Mouse (Mus musculus): ENCODE measurements around the gene Abcb8. TPM values are rescaled to one million over a fixed set of nuclear protein-coding genes. Genes with fewer than 3 reads are reported as not detected.

The Abcb8 gene
- total RNA-seq, 2 experiments from 2014 or later, result 83.7 to 84.9 TPM

DNA sequence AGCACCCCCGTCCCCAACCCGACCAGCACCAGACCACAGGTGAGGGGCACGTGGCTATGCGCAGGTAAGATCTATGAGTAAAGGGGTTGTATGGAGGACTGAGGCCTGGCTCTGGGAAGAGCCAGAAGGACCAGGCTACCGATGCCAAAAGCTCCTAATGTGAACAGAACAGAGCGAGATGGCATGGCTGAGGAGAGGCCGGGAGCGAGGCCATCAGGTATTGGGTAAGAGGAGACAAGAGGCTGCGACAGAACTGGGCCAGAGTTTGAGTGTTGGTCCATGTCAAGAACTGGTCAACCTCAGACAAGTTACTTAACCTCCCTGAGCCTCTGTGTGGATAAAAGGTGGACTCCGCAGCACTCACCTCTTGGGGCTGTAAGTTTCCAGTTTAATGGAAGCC is 28.5 kb upstream of the Abcb8 start:
- intact Hi-C loops (cut with DNase I), result loop anchor here (10.0 kb wide), 1 partner anchor 200 kb away; the partner anchor contains the start of gene Nupl2
- DNase-seq, result no peak

DNA sequence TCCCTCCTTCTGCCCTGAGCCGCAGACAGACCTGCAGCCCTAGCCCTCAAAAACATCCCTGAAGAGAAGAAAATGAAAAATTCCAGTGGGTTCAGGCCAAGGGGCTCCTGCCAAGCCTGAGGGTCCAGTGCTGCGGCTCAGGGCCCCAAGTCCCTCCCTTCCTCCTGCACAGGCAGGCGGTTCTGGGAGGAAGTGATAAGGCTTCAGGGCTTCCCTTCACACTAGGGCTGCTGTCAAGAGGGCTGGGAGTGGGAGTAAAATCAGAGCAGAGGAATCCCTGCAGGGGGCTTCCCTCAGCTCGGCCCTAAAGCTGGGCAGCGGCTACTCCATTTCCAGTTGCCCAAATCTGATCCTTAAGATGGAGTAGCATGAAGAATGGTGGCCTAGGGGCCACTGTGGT is 27.9 kb upstream of the Abcb8 start:
- intact Hi-C loops (cut with DNase I), result loop anchor here (10.0 kb wide), 1 partner anchor 201 kb away; the partner anchor contains the start of gene Nupl2
- DNase-seq, result peak in 1 of 2 experiments; percentile 33

- DNase-seq, result no peak
- intact Hi-C loops (cut with DNase I), result loop anchor here (10.0 kb wide), 1 partner anchor 202 kb away; the partner anchor contains the start of gene Nupl2
These were observed 27.0 kb upstream of the Abcb8 start for GRCm38 (mm10) chr5:24366426-24366825.

DNA sequence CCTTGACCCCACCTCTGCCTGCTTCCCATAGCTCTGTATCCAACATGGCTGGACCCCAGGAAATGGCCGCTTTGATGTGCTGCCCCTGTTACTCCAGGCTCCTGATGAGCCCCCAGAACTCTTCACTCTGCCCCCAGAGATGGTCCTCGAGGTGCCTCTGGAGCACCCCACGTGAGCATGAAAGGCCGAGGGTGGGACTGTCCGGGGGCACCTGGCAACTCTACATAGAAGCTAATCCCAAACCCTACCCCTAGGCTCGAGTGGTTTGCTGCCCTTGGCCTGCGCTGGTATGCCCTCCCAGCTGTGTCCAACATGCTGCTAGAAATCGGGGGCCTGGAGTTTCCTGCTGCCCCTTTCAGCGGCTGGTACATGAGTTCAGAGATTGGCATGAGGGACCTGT is 23.7 kb upstream of the Abcb8 start:
- DNase-seq, result no peak
- intact Hi-C loops (cut with DNase I), result loop anchor here (10.0 kb wide), 1 partner anchor 205 kb away; the partner anchor contains the start of gene Nupl2

GRCm38 (mm10) chr5:24373807-24374206 is 19.7 kb upstream of the Abcb8 start:
- intact Hi-C loops (cut with DNase I), result no loop called here
- DNase-seq, result no peak

GRCm38 (mm10) chr5:24374216-24374615 is 19.2 kb upstream of the Abcb8 start:
- intact Hi-C loops (cut with DNase I), result no loop called here
- no peak for DNase-seq

GRCm38 (mm10) chr5:24374666-24375328 is 18.7 kb upstream of the Abcb8 start:
- intact Hi-C loops (cut with DNase I), result no loop called here
- DNase-seq, result no peak

GRCm38 (mm10) chr5:24378700-24379099 is 14.8 kb upstream of the Abcb8 start:
- intact Hi-C loops (cut with DNase I), result no loop called here
- DNase-seq, result no peak

- intact Hi-C loops (cut with DNase I), result no loop called here
- no peak for DNase-seq
These were observed 14.0 kb upstream of the Abcb8 start for GRCm38 (mm10) chr5:24379501-24379900.

GRCm38 (mm10) chr5:24380499-24380898 is 13.0 kb upstream of the Abcb8 start:
- no peak for DNase-seq
- intact Hi-C loops (cut with DNase I), result no loop called here

- intact Hi-C loops (cut with DNase I), result no loop called here
- no peak for DNase-seq
These were observed 12.0 kb upstream of the Abcb8 start for GRCm38 (mm10) chr5:24381486-24381885.

GRCm38 (mm10) chr5:24381988-24382387 is 11.5 kb upstream of the Abcb8 start:
- intact Hi-C loops (cut with DNase I), result no loop called here
- no peak for DNase-seq

DNA sequence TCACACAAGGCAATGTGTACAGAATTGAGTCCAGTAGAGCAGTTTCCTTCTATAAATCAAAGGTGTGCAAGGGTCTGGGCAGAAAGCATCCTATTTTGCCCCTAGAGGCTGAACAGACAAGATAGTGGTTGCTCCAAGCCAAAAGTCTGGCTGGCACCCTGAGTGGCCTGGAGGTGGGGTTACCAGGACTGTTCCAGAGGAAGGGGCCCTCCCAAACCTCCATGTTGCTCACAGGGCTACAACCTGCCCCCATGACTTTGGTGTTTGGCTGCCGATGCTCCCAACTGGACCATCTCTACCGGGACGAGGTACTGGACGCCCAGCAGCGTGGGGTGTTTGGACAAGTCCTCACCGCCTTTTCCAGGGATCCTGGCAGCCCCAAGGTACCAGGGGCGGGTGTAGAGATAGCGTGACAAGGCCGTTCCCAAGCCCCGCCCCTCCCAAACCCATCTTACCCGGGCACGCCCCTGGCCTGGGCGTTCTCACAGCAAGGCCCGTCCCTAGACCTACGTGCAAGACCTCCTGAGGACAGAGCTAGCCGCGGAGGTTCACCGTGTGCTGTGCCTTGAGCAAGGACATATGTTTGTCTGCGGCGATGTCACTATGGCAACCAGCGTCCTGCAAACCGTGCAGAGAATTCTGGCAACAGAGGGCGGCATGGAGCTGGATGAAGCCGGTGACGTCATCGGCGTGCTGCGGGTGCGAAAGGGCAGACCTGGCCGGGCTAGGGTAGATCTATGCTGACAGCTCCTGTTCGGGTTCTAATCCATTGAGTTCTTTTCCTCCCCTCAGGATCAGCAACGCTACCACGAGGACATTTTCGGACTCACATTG is 10.2 kb upstream of the Abcb8 start:
- peak; percentile 86 to 88 for DNase-seq
- intact Hi-C loops (cut with DNase I), result no loop called here

- peak; percentile 53 to 56 for DNase-seq
- intact Hi-C loops (cut with DNase I), result no loop called here
These were observed 9.1 kb upstream of the Abcb8 start for GRCm38 (mm10) chr5:24384407-24384806.

DNA sequence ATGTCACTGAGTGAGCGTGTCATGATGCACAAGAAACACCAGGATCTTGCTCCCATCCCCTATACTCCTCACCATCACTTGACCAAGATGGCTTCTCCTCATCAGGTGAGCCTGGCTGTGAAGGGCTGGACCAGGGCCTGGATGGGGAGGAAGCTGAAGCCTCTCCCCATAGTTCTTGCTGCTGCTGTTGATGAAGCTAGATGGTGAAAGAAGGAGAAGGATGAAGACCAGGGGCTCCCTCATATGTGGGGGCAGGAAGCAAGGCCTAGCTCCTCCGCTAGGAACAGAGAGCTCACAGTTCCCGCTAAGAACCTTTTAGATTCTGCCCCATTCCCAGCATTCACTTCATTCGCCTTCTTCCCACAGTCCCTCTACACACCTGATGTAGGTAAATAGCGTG is 8.1 kb upstream of the Abcb8 start:
- intact Hi-C loops (cut with DNase I), result no loop called here
- DNase-seq, result no peak

GRCm38 (mm10) chr5:24385887-24386550 is 7.4 kb upstream of the Abcb8 start:
- intact Hi-C loops (cut with DNase I), result no loop called here

DNA sequence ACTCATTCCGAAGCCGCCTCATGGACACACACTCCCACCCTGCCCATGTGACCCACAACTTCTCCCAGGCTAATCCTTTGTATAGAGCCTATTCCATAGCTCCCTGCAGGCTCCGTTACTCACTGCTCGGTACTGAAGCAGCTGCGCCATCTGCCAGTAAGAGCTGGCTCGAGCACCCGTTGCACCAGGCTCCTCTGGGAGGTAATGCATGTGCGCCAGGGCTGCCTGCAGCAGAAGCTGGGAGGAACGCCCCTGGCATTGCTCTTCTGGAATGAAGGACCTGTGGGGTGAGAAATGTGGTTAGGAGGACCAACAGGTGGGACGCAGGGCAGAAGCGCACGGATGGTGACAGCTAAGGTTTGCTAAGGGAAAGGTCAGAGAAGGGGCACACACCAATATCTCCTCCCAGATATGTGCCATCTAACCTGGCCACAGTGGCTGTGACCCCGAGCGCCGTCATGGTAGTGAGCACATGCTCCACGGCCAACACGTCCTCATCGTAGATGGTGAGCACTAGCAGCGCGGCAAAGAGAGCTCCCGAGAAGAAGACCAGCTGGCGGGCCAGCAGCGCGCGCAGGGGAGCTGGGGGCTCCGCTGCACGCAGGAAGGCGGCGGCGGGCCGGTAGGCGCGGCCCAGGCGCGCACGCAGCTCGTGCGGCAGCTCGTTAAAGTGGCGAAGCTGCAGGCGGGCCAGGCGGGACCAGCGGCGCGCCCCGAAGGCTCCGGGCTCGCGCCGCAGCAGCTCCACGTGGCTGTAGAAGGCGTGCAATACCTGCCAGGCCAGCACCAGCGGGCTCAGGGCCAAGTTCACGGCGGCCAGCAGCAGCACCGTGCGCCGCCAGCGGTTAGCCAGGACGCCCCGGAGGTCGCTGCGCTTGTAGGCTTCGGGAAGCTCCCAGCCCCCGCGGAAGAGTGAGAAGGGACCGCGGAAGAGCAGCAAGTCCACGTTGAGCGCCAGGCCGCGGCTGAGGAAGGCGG is 5.9 kb upstream of the Abcb8 start:
- intact Hi-C loops (cut with DNase I), result no loop called here
- DNase-seq, result peak; percentile 72 to 75

More at GRCm38 (mm10) chr5:24385887-24386550, 7.4 kb upstream of the Abcb8 start:
- DNase-seq, result no peak

- intact Hi-C loops (cut with DNase I), result no loop called here
- DNase-seq, result no peak
These were observed 5.1 kb upstream of the Abcb8 start for GRCm38 (mm10) chr5:24388246-24388915.

DNA sequence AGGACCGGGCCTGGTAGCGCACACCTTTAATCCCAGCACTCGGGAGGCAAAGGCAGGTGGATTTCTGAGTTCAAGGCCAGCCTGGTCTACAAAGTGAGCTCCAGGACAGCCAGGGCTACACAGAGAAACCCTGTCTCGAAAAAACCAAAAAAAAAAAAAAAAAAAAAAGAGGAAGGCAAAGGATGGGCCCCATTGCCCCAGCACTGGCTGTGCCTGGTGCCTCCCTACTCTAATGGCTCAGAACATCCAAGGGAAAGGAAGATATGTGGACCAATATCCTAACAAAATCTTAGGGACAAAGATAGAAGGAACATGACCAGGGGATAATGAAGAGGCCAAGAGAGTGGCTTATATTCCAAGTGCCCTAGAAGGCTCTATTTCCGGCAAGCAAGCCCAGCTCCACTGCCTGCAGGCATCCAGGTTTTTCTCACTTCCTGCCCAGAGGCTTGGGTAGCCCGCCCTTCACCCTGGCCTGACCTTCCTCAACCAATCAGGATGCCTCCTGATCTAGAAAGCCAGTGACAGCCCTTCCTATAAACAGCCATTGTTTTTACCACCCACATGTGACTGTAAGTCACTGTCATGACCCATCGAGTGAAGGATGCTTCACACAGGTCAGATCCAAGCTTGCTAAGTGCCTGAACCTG is 4.3 kb upstream of the Abcb8 start:
- intact Hi-C loops (cut with DNase I), result no loop called here
- no peak for DNase-seq
